Mouse (Mus musculus): Measurements from ENCODE around the gene Syt3.

DNA sequence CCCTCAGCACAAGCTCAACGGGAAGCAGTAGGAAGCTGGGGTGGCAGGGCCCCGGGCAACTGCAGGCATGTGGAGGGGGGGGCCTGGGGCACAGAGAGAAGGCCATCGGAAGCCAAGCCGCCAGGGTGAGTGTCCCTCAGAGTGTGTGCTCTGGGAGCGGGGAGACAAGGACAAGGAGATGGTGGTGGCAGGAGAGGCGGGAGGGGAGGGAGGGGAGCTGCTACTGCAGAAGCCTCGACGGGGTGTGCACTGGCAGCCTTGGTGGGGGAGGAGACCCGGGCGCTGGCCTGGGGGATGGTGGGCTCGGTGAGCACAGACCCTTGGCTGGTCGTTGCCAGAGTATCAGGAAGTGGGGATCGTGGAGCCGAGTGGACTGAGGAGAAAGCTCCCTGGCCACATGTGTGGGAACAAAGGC is 58.5 kb downstream of the Syt3 start:
- TF ChIP-seq CTCF (IDR thresholded peaks at IDR 0.05; ENCODE audit: low read depth, low read length), result no peak
- TF ChIP-seq POLR2A (IDR thresholded peaks at IDR 0.05; ENCODE audit: insufficient read depth, low read length), result no peak
- no peak for TF ChIP-seq EP300 (IDR thresholded peaks at IDR 0.05; ENCODE audit: insufficient read depth, low read depth, low read length)

Data from ES-Bruce4 (cell line).